Mouse (Mus musculus) stomach, embryonic 16.5 days (tissue): ENCODE measurements around the gene Gpr3. TPM values are rescaled to one million over a fixed set of nuclear protein-coding genes. Genes with fewer than 3 reads are reported as not detected.

ENCODE experiments used
- ATAC-seq: fragments of 200-750 bp; cut with Nextera tagmentation; 2 replicates; pipeline ENCODE4 v1.8.0; 2017; ENCODE audit warnings: moderate number of reproducible peaks, moderate TSS enrichment; ENCODE audit not compliant: insufficient read depth, low FRiP score
- H3K27ac ChIP-seq: fragments of 300-500 bp; sonication (generic); 2 replicates; pipeline ENCODE4 v1.5.1; 2014; ENCODE audit warnings: low read length
- H3K27me3 ChIP-seq: fragments of 300-500 bp; sonication (generic); 2 replicates; pipeline ENCODE4 v1.6.1; 2014; ENCODE audit warnings: low read length, control low read depth, mixed read lengths; ENCODE audit not compliant: control insufficient read depth, insufficient read depth
- H3K36me3 ChIP-seq: fragments of 300-500 bp; sonication (generic); 2 replicates; pipeline ENCODE4 v1.6.1; 2014; ENCODE audit warnings: low read length; ENCODE audit not compliant: control insufficient read depth, insufficient read depth
- H3K4me1 ChIP-seq: fragments of 300-500 bp; sonication (generic); 2 replicates; pipeline ENCODE4 v1.6.1; 2014; ENCODE audit warnings: low read length, control low read depth, mixed read lengths; ENCODE audit not compliant: control insufficient read depth, insufficient read depth
- H3K4me2 ChIP-seq: fragments of 300-500 bp; sonication (generic); 2 replicates; pipeline ENCODE4 v1.6.1; 2014; ENCODE audit warnings: low read depth, low read length, mixed read lengths
- H3K4me3 ChIP-seq: fragments of 300-500 bp; sonication (generic); replicated peaks from 2 replicates; pipeline ENCODE4 v1.5.1; 2014; ENCODE audit warnings: mild to moderate bottlenecking, low read length
- H3K9ac ChIP-seq: fragments of 300-500 bp; sonication (generic); 2 replicates; pipeline ENCODE4 v1.6.1; 2014; ENCODE audit warnings: low read length
- H3K9me3 ChIP-seq: fragments of 300-500 bp; sonication (generic); replicated peaks from 2 replicates; pipeline ENCODE4 v1.6.1; 2016; ENCODE audit warnings: low read length, control low read depth; ENCODE audit not compliant: control insufficient read depth
- WGBS: fragments of 180-500 bp; shearing (Covaris S2); extraction: QIAGEN DNeasy Blood & Tissue Kit; methylation state at CpG from one replicate; pipeline ENCODE4 v1.1.7; 2014; 5-methylcytosine and 5-hydroxymethylcytosine counted together
- polyA plus RNA-seq: library from polyadenylated mRNA; unstranded; fragments of >200 nt; fragmentation: Nextera tagmentation; extraction: Ambion mirVana; gene quantifications from 2 replicates; pipeline ENCODE4 v1.2.1, GENCODE M21; 2015

Gene Gpr3
- polyA plus RNA-seq, 1 experiment from 2014 or later = 0.12 TPM

GRCm38 (mm10) chr4:133240490-133240921, 28.2 kb upstream of the Gpr3 start, which contains the start of gene Map3k6:
Gene Map3k6, plus strand, starts transcription at chr4:133240818.
- Histone ChIP-seq H3K36me3 (no peaks in the 10 kb centered on the region), H3K4me3 (peak within 1 kb of the TSS; percentile 71), H3K9me3 (no peaks in the 10 kb centered on the region), H3K27me3 (peaks cover 3% of the 10 kb centered on the region), H3K27ac (peak within 1 kb of the TSS; percentile 78), H3K9ac (peak within 1 kb of the TSS; percentile 84), H3K4me2 (peak within 1 kb of the TSS; percentile 96), H3K4me1 (peaks cover 11% of the 10 kb centered on the region; the same call in 1 of the 2 replicates)
- ATAC-seq = peak; percentile 74
- WGBS = 8% methylated on average over 16 of the region's 16 CpGs

DNA sequence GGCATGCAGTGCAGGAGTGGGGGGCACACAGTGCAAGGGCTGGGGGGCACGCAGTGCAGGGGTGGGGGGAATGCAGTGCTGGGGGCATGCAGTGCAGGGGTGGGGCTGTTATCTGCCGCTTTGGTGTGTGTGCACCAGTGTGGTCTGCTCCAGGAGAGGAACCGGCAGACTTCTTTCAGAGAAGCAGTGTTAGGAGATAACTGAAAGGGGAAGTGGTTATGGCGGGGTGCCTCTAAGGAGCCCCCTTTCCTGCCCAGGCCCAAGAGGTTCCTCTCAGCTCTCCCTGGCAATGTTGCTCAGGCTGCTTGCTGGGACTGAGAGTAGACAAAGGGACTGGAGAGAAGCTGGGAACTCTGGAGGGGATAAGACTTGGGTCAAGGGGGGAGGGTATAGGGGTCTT, 25.6 kb upstream of the Gpr3 start:
- no peak overlapping the region for H3K9ac ChIP-seq
- 62% methylated on average over 4 of the region's 4 CpGs for WGBS
- H3K9me3 ChIP-seq = no peaks in the 10 kb centered on the region
- peaks cover 3% of the 10 kb centered on the region for H3K27me3 ChIP-seq
- no peaks in the 10 kb centered on the region for H3K36me3 ChIP-seq
- H3K27ac ChIP-seq = no peak overlapping the region
- no peak for ATAC-seq
- H3K4me1 ChIP-seq = peaks cover 11% of the 10 kb centered on the region; the same call in 1 of the 2 replicates
- no peak overlapping the region for H3K4me2 ChIP-seq
- H3K4me3 ChIP-seq = no peak overlapping the region

GRCm38 (mm10) chr4:133235415-133235814, 23.1 kb upstream of the Gpr3 start:
- H3K36me3 ChIP-seq = no peaks in the 10 kb centered on the region
- H3K4me3 ChIP-seq = no peak overlapping the region
- no peak overlapping the region for H3K4me2 ChIP-seq
- no peak overlapping the region for H3K9ac ChIP-seq
- ATAC-seq = no peak
- no peak overlapping the region for H3K27ac ChIP-seq
- H3K9me3 ChIP-seq = no peaks in the 10 kb centered on the region
- H3K27me3 ChIP-seq = peaks cover 3% of the 10 kb centered on the region
- H3K4me1 ChIP-seq = peaks cover 2% of the 10 kb centered on the region; the same call in 1 of the 2 replicates
- WGBS = 76% methylated on average over 5 of the region's 5 CpGs

DNA sequence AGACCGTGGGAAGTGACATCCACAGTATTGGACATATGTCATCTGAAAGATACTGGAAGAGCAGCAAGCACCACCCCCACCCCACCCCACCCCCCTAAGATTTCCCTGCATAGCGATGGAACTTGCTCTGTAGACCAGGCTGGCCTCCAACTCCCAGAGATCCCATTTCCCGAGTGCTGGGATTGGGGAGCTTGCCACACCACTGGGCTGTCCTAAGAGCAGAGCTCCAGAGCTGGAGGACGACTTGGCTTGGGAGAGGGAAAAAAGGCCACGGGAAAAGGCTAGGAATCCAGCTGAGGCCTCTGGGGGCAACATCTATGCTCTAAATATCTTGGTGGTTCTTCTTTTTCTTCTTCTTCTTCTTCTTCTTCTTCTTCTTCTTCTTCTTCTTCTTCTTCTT, 22.4 kb upstream of the Gpr3 start:
- Histone ChIP-seq H3K27me3 (peaks cover 3% of the 10 kb centered on the region), H3K36me3 (no peaks in the 10 kb centered on the region), H3K4me1 (no peaks in the 10 kb centered on the region), H3K9ac (no peak overlapping the region), H3K27ac (no peak overlapping the region), H3K4me2 (no peak overlapping the region), H3K9me3 (no peaks in the 10 kb centered on the region), H3K4me3 (no peak overlapping the region)
- no peak for ATAC-seq
- 57% methylated on average over 5 of the region's 5 CpGs for WGBS

DNA sequence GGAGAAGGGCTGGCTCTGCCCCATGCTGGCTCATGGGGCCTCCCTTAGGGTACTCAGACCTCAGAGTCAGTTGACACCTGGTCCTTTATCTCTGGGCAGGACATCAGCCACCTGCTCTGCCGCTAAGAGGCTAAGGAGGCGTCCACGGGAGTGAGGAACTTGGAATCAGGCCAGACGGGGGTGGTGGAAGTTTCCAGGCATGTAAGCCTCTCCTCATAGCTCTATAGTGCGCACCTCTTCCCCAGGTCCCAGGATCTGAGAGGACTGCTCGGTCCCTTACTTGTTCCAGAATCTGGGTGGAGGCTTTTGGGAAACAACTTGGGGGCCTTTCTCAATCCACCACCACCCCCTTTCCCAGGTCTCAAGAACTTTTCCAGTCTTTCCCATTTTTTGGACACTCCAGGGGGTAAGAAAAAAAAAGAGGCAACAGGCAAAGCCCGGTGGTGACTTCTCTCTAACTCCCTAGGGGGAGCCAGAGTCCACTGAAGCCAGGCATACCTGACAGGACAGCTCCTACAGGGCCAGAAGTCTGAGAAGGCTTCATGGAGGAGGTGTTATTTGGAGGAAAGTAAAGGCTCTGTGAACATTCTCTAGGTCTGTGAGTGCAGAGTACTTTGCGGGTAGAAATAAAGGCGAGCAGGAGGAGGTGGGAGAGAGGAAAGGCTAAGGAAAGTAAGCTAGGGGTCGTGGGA, 21.1 kb upstream of the Gpr3 start:
- H3K36me3 ChIP-seq = no peaks in the 10 kb centered on the region
- peaks cover 3% of the 10 kb centered on the region for H3K27me3 ChIP-seq
- no peak overlapping the region for H3K4me3 ChIP-seq
- no peak for ATAC-seq
- H3K9ac ChIP-seq = no peak overlapping the region
- 30% methylated on average over 10 of the region's 10 CpGs for WGBS
- H3K4me1 ChIP-seq = no peaks in the 10 kb centered on the region
- H3K4me2 ChIP-seq = no peak overlapping the region
- H3K27ac ChIP-seq = no peak overlapping the region
- no peaks in the 10 kb centered on the region for H3K9me3 ChIP-seq

DNA sequence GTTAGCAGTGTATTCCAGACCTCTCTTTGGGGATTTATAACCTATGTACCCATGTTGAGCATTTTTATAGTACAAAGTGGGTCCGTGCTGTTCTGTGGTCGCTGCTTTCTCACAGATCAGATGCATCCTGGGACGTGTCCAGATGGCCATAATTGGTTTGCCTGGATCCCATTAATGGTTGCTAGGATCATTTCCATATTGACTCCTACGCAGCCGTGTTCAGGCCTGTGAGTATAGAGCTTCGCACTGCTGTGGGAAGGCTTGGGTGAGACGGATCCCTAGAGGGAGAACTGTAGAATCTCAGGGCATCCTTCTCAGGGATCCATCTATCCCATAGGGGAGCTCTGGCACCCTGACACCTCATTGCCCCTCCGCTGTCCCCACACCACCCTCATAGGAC, 17.2 kb upstream of the Gpr3 start:
- Histone ChIP-seq H3K27me3 (no peaks in the 10 kb centered on the region), H3K4me1 (no peaks in the 10 kb centered on the region), H3K27ac (no peak overlapping the region), H3K9ac (no peak overlapping the region), H3K36me3 (no peaks in the 10 kb centered on the region), H3K4me2 (no peak overlapping the region), H3K9me3 (no peaks in the 10 kb centered on the region), H3K4me3 (no peak overlapping the region)
- no peak for ATAC-seq
- 79% methylated on average over 8 of the region's 8 CpGs for WGBS

DNA sequence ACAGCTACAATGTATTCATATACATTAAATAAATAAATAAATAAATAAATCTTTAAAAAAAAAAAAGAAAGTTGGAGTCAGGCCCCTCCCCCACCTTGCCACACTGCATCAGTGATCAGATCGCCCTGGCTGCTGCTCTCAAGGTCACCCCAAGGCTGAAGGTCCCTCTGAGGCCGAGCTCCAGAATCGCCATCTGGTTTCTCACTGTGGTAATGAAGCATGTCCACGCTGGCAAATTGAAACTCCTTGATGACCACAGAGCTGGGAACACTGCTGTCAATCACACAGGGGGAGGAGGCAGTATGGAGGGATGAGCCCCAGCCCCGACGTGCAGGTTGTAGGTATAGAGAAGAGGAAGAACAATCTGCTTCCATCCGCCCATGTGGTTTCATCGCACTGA, 15.3 kb upstream of the Gpr3 start:
- Histone ChIP-seq H3K4me3 (no peak overlapping the region), H3K9ac (no peak overlapping the region), H3K27me3 (no peaks in the 10 kb centered on the region), H3K9me3 (no peaks in the 10 kb centered on the region), H3K4me1 (peaks cover 8% of the 10 kb centered on the region), H3K36me3 (no peaks in the 10 kb centered on the region), H3K27ac (no peak overlapping the region), H3K4me2 (no peak overlapping the region)
- ATAC-seq = no peak
- 66% methylated on average over 8 of the region's 8 CpGs for WGBS

- H3K27ac ChIP-seq = no peak overlapping the region
- H3K9me3 ChIP-seq = no peaks in the 10 kb centered on the region
- H3K4me3 ChIP-seq = no peak overlapping the region
- peaks cover 8% of the 10 kb centered on the region for H3K4me1 ChIP-seq
- H3K4me2 ChIP-seq = no peak overlapping the region
- H3K27me3 ChIP-seq = no peaks in the 10 kb centered on the region
- 67% methylated on average over 10 of the region's 10 CpGs for WGBS
- ATAC-seq = no peak
- H3K36me3 ChIP-seq = no peaks in the 10 kb centered on the region
- H3K9ac ChIP-seq = no peak overlapping the region
These were observed 13.7 kb upstream of the Gpr3 start for GRCm38 (mm10) chr4:133226073-133226472.

DNA sequence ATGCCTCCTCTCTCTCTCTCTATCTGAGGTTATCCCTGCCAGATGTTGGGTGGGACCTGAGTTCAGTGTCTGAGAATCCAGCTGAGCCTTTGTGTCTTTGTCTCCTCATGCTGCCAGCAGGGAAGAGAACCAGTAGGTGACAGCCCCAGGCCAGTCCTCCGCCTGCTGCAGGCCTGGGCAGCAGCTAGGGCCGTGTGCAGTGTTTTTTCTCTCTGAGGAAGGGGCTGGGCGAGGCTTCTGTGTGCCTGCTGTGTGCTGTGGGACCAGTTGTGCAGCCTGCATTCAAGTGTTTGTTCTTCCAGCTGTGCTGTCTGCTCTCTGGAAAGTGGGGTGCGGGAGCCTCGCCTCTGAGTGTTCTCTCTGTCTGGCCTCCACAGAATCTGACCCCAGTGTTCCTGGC, 11.5 kb upstream of the Gpr3 start:
- Histone ChIP-seq H3K4me2 (no peak overlapping the region), H3K27me3 (no peaks in the 10 kb centered on the region), H3K9ac (peak overlapping the region; percentile 48), H3K9me3 (no peaks in the 10 kb centered on the region), H3K4me3 (no peak overlapping the region), H3K36me3 (no peaks in the 10 kb centered on the region), H3K27ac (peak overlapping the region; percentile 78; the same call in 1 of the 2 replicates), H3K4me1 (peaks cover 12% of the 10 kb centered on the region)
- ATAC-seq = peak; percentile 70; the same call in 1 of the 2 replicates
- WGBS = 38% methylated on average over 5 of the region's 5 CpGs
